Mouse (Mus musculus) forebrain, embryonic 16.5 days (tissue): ENCODE measurements around the gene Dock11. TPM values are rescaled to one million over a fixed set of nuclear protein-coding genes. Genes with fewer than 3 reads are reported as not detected.

Experiments
- ATAC-seq: fragments of 200-750 bp; cut with Nextera tagmentation; 2 replicates; pipeline ENCODE4 v1.8.0; 2017; ENCODE audit warnings: mild to moderate bottlenecking, moderate library complexity
- H3K27ac ChIP-seq: fragments of 300-500 bp; sonication (generic); 2 replicates; pipeline ENCODE4 v1.5.1; 2014; ENCODE audit warnings: low read length, control low read depth
- H3K27me3 ChIP-seq: fragments of 300-500 bp; sonication (generic); replicated peaks from 2 replicates; pipeline ENCODE4 v1.6.1; 2014; ENCODE audit warnings: low read length; ENCODE audit not compliant: control insufficient read depth, insufficient read depth
- H3K36me3 ChIP-seq: fragments of 300-500 bp; sonication (generic); 2 replicates; pipeline ENCODE4 v1.6.1; 2014; ENCODE audit not compliant: control insufficient read depth, insufficient read depth
- H3K4me1 ChIP-seq: fragments of 300-500 bp; sonication (generic); replicated peaks from 2 replicates; pipeline ENCODE4 v1.6.1; 2014; ENCODE audit warnings: low read length; ENCODE audit not compliant: control insufficient read depth, insufficient read depth
- H3K4me2 ChIP-seq: fragments of 300-500 bp; sonication (generic); 2 replicates; pipeline ENCODE4 v1.6.1; 2014; ENCODE audit warnings: mild to moderate bottlenecking, low read length, control low read depth
- H3K4me3 ChIP-seq: fragments of 300-500 bp; sonication (generic); replicated peaks from 2 replicates; pipeline ENCODE4 v1.5.1; 2014; ENCODE audit warnings: mild to moderate bottlenecking, low read length, control low read depth
- H3K9ac ChIP-seq: fragments of 300-500 bp; sonication (generic); replicated peaks from 2 replicates; pipeline ENCODE4 v1.6.1; 2014; ENCODE audit warnings: low read depth, low read length, control low read depth
- H3K9me3 ChIP-seq: fragments of 300-500 bp; sonication (generic); 2 replicates; pipeline ENCODE4 v1.6.1; 2016; ENCODE audit warnings: low read length; ENCODE audit not compliant: control insufficient read depth
- WGBS: fragments of 180-500 bp; shearing (Covaris S2); extraction: QIAGEN DNeasy Blood & Tissue Kit; methylation state at CpG from one replicate; pipeline ENCODE4 v1.1.7; 2014; 5-methylcytosine and 5-hydroxymethylcytosine counted together
- polyA plus RNA-seq: library from polyadenylated mRNA; unstranded; fragments of >200 nt; fragmentation: Nextera tagmentation; extraction: Ambion mirVana; gene quantifications from 2 replicates; pipeline ENCODE4 v1.2.1, GENCODE M21; 2015

The Dock11 gene
- polyA plus RNA-seq, 1 experiment from 2014 or later = 19.1 TPM

- H3K9me3 ChIP-seq = no peaks in the 10 kb centered on the region
- peaks cover 5% of the 10 kb centered on the region; the same call in 1 of the 2 replicates for H3K4me1 ChIP-seq
- no peak within 1 kb of the TSS for H3K27ac ChIP-seq
- H3K27me3 ChIP-seq = no peaks in the 10 kb centered on the region; the same call in 1 of the 2 replicates
- H3K4me3 ChIP-seq = peak within 1 kb of the TSS; percentile 49
- ATAC-seq = peak; percentile 59; the same call in 1 of the 2 replicates
- no peaks in the 10 kb centered on the region for H3K36me3 ChIP-seq
- WGBS = 24% methylated on average over 46 of the region's 51 CpGs
- peak within 1 kb of the TSS; percentile 74 for H3K4me2 ChIP-seq
- H3K9ac ChIP-seq = peak within 1 kb of the TSS; percentile 53
Measured at GRCm38 (mm10) chrX:36111622-36112421, 223.2 kb downstream of the Dock11 start, which contains the start of gene Il13ra1. Il13ra1 (plus strand) TSS chrX:36112110.

- ATAC-seq = peak; percentile 36; the same call in 1 of the 2 replicates
- peak overlapping the region; percentile 74 for H3K4me2 ChIP-seq
- peak overlapping the region; percentile 49 for H3K4me3 ChIP-seq
- H3K27ac ChIP-seq = no peak overlapping the region
- H3K36me3 ChIP-seq = no peaks in the 10 kb centered on the region
- 21% methylated on average over 9 of the region's 9 CpGs for WGBS
- H3K9me3 ChIP-seq = no peaks in the 10 kb centered on the region
- H3K4me1 ChIP-seq = peaks cover 5% of the 10 kb centered on the region; the same call in 1 of the 2 replicates
- H3K9ac ChIP-seq = peak overlapping the region; percentile 53; the same call in 1 of the 2 replicates
- no peaks in the 10 kb centered on the region; the same call in 1 of the 2 replicates for H3K27me3 ChIP-seq
Measured at GRCm38 (mm10) chrX:36112422-36112750, 223.8 kb downstream of the Dock11 start.

GRCm38 (mm10) chrX:36115171-36115570 is 226.5 kb downstream of the Dock11 start:
- ATAC-seq = no peak
- Histone ChIP-seq H3K9me3 (no peaks in the 10 kb centered on the region), H3K4me2 (no peak overlapping the region), H3K4me1 (peaks cover 5% of the 10 kb centered on the region; the same call in 1 of the 2 replicates), H3K9ac (no peak overlapping the region), H3K4me3 (no peak overlapping the region), H3K27me3 (no peaks in the 10 kb centered on the region; the same call in 1 of the 2 replicates), H3K27ac (no peak overlapping the region), H3K36me3 (no peaks in the 10 kb centered on the region)
- 87% methylated on average over 4 of the region's 4 CpGs for WGBS

Other genes with a start within 250 kb of the Dock11 start
- 5.9 and 6.5 TPM in 2 replicates for gene Il13ra1, start 223.3 kb downstream of the Dock11 start, polyA plus RNA-seq